Mouse (Mus musculus): ENCODE measurements around the gene Krt7. TPM values are rescaled to one million over a fixed set of nuclear protein-coding genes. Genes with fewer than 3 reads are reported as not detected.

Krt7 gene
- polyA plus RNA-seq (2012; rRNA removed; ENCODE audit: low replicate concordance) = 24.5 and 50.1 TPM in 2 replicates

GRCm38 (mm10) chr15:101410775-101411174 lies at the start of gene Krt7:
Gene Krt7, plus strand, starts transcription at chr15:101411043.

GRCm38 (mm10) chr15:101370101-101370911 lies 40.5 kb upstream of the Krt7 start, which contains the start of gene Krt80:
Gene Krt80, minus strand, starts transcription at chr15:101370162.

GRCm38 (mm10) chr15:101438555-101438954 lies 27.7 kb downstream of the Krt7 start, which contains the start of gene Krt87:
Gene Krt87, minus strand, starts transcription at chr15:101438804.

GRCm38 (mm10) chr15:101447444-101447843 lies 36.6 kb downstream of the Krt7 start, which contains the start of gene Krt88:
Gene Krt88, plus strand, starts transcription at chr15:101447744.

GRCm38 (mm10) chr15:101463651-101464050 lies 52.8 kb downstream of the Krt7 start, which contains the start of gene Krt81:
Gene Krt81, minus strand, starts transcription at chr15:101463751.

GRCm38 (mm10) chr15:101472952-101473528 lies 62.2 kb downstream of the Krt7 start, which contains the start of gene Krt86:
Gene Krt86, plus strand, starts transcription at chr15:101473478.

Other genes starting within 250 kb of the Krt7 start
- gene Acvr1b, start 237.0 kb upstream of the Krt7 start, polyA plus RNA-seq (2012; rRNA removed; ENCODE audit: low replicate concordance) = 34.6 and 37.8 TPM in 2 replicates
- gene Grasp, start 186.9 kb upstream of the Krt7 start, polyA plus RNA-seq (2012; rRNA removed; ENCODE audit: low replicate concordance) = 11.1 and 12.9 TPM in 2 replicates
- 7.1 and 11.9 TPM in 2 replicates for gene Nr4a1, start 156.8 kb upstream of the Krt7 start, polyA plus RNA-seq (2012; rRNA removed; ENCODE audit: low replicate concordance)
- 23.4 and 25.2 TPM in 2 replicates for gene Atg101, start 126.8 kb upstream of the Krt7 start, polyA plus RNA-seq (2012; rRNA removed; ENCODE audit: low replicate concordance)
- gene 6030408B16Rik, start 117.8 kb upstream of the Krt7 start, polyA plus RNA-seq (2012; rRNA removed; ENCODE audit: low replicate concordance) = 0.07 and 0.27 TPM in 2 replicates
- gene Krt80, start 40.9 kb upstream of the Krt7 start, polyA plus RNA-seq (2012; rRNA removed; ENCODE audit: low replicate concordance) = 0.53 and 2.5 TPM in 2 replicates
- 0.51 TPM in 1 of 2 replicates, not detected in the other for gene Krt87, start 27.8 kb downstream of the Krt7 start, polyA plus RNA-seq (2012; rRNA removed; ENCODE audit: low replicate concordance)
- 0.28 TPM in 1 of 2 replicates, not detected in the other for gene Krt88, start 36.7 kb downstream of the Krt7 start, polyA plus RNA-seq (2012; rRNA removed; ENCODE audit: low replicate concordance)
- gene Krt81, start 52.7 kb downstream of the Krt7 start, polyA plus RNA-seq (2012; rRNA removed; ENCODE audit: low replicate concordance) = not detected in 2 replicates
- gene Krt86, start 62.4 kb downstream of the Krt7 start, polyA plus RNA-seq (2012; rRNA removed; ENCODE audit: low replicate concordance) = not detected in 2 replicates
- gene Krt83, start 80.5 kb downstream of the Krt7 start, polyA plus RNA-seq (2012; rRNA removed; ENCODE audit: low replicate concordance) = 0.07 TPM in 1 of 2 replicates, not detected in the other
- gene Gm49425, start 106.2 kb downstream of the Krt7 start, polyA plus RNA-seq (2012; rRNA removed; ENCODE audit: low replicate concordance) = not detected in 2 replicates
- not detected in 2 replicates for gene Krt84, start 121.8 kb downstream of the Krt7 start, polyA plus RNA-seq (2012; rRNA removed; ENCODE audit: low replicate concordance)
- not detected in 2 replicates for gene Krt82, start 139.6 kb downstream of the Krt7 start, polyA plus RNA-seq (2012; rRNA removed; ENCODE audit: low replicate concordance)
- gene Krt90, start 151.9 kb downstream of the Krt7 start, polyA plus RNA-seq (2012; rRNA removed; ENCODE audit: low replicate concordance) = not detected in 2 replicates
- not detected in 2 replicates for gene Krt75, start 162.9 kb downstream of the Krt7 start, polyA plus RNA-seq (2012; rRNA removed; ENCODE audit: low replicate concordance)
- not detected in 2 replicates for gene Gm5414, start 217.1 kb downstream of the Krt7 start, polyA plus RNA-seq (2012; rRNA removed; ENCODE audit: low replicate concordance)
- gene Gm5478, start 236.3 kb downstream of the Krt7 start, polyA plus RNA-seq (2012; rRNA removed; ENCODE audit: low replicate concordance) = not detected in 2 replicates